Mouse (Mus musculus) limb, embryonic 11.5 days (tissue): ENCODE data around the gene Rtkn. TPM values are rescaled to one million over a fixed set of nuclear protein-coding genes. Genes with fewer than 3 reads are reported as not detected.
A peak's percentile ranks its signal among the peaks of the same experiment; 100 is the strongest.

Experiments
- ATAC-seq: fragments of 200-750 bp; cut with Nextera tagmentation; 2 replicates; pipeline ENCODE4 v1.8.0; 2017; ENCODE audit warnings: low read depth; ENCODE audit not compliant: insufficient number of reproducible peaks, low FRiP score, low TSS enrichment
- DNase-seq: peaks from one replicate; pipeline ENCODE4 v3.0.0-alpha.2; 2015; ENCODE audit warnings: low spot score
- H3K27ac ChIP-seq: fragments of 300-500 bp; sonication (generic); replicated peaks from 2 replicates; pipeline ENCODE4 v1.5.1; 2014; ENCODE audit warnings: low read depth, mild to moderate bottlenecking, low read length
- H3K27me3 ChIP-seq: fragments of 300-500 bp; sonication (generic); 2 replicates; pipeline ENCODE4 v1.6.1; 2014; ENCODE audit warnings: mild to moderate bottlenecking, low read length, mixed read lengths; ENCODE audit not compliant: control insufficient read depth, insufficient read depth
- H3K36me3 ChIP-seq: fragments of 300-500 bp; sonication (generic); 2 replicates; pipeline ENCODE4 v1.6.1; 2014; ENCODE audit warnings: mild to moderate bottlenecking, low read length, moderate library complexity, mixed read lengths; ENCODE audit not compliant: control insufficient read depth, insufficient read depth
- H3K4me1 ChIP-seq: fragments of 300-500 bp; sonication (generic); 2 replicates; pipeline ENCODE4 v1.6.1; 2014; ENCODE audit warnings: low read length, mixed read lengths; ENCODE audit not compliant: control insufficient read depth, insufficient read depth
- H3K4me2 ChIP-seq: fragments of 300-500 bp; sonication (generic); 2 replicates; pipeline ENCODE4 v1.6.1; 2014; ENCODE audit warnings: low read depth, mild to moderate bottlenecking, moderate library complexity; ENCODE audit not compliant: severe bottlenecking
- H3K4me3 ChIP-seq: fragments of 300-500 bp; sonication (generic); 2 replicates; pipeline ENCODE4 v1.5.1; 2014; ENCODE audit warnings: low read depth, low read length
- H3K9ac ChIP-seq: fragments of 300-500 bp; sonication (generic); 2 replicates; pipeline ENCODE4 v1.6.1; 2014; ENCODE audit warnings: mild to moderate bottlenecking, low read length
- H3K9me3 ChIP-seq: fragments of 300-500 bp; sonication (generic); 2 replicates; pipeline ENCODE4 v1.6.1; 2016; ENCODE audit warnings: low read length; ENCODE audit not compliant: control insufficient read depth
- WGBS: fragments of 180-500 bp; shearing (Covaris S2); extraction: QIAGEN DNeasy Blood & Tissue Kit; methylation state at CpG from one replicate; pipeline ENCODE4 v1.1.7; 2014; 5-methylcytosine and 5-hydroxymethylcytosine counted together
- polyA plus RNA-seq: library from polyadenylated mRNA; unstranded; fragments of >200 nt; fragmentation: Nextera tagmentation; extraction: Ambion mirVana; gene quantifications from 2 replicates; pipeline ENCODE4 v1.2.1, GENCODE M21; 2014

Gene Rtkn
- polyA plus RNA-seq, 1 experiment from 2014 or later = 30.5 TPM

GRCm38 (mm10) chr6:83132176-83132919 lies 2.9 kb upstream of the Rtkn start:
- Histone ChIP-seq H3K9ac (no peak overlapping the region), H3K4me3 (no peak overlapping the region), H3K27me3 (no peaks in the 10 kb centered on the region), H3K36me3 (no peaks in the 10 kb centered on the region), H3K27ac (no peak overlapping the region), H3K4me2 (no peak overlapping the region), H3K4me1 (peaks cover 8% of the 10 kb centered on the region), H3K9me3 (no peaks in the 10 kb centered on the region)
- ATAC-seq = no peak
- 91% methylated on average over 9 of the region's 9 CpGs for WGBS
- DNase-seq = no peak

- Histone ChIP-seq H3K4me3 (no peak overlapping the region), H3K4me2 (no peak overlapping the region), H3K36me3 (no peaks in the 10 kb centered on the region), H3K9me3 (no peaks in the 10 kb centered on the region), H3K4me1 (peaks cover 14% of the 10 kb centered on the region), H3K27ac (no peak overlapping the region), H3K9ac (no peak overlapping the region), H3K27me3 (no peaks in the 10 kb centered on the region)
- 84% methylated on average over 3 of the region's 3 CpGs for WGBS
- no peak for ATAC-seq
- DNase-seq = no peak
These were observed 1.0 kb upstream of the Rtkn start for GRCm38 (mm10) chr6:83134226-83134625.

DNA sequence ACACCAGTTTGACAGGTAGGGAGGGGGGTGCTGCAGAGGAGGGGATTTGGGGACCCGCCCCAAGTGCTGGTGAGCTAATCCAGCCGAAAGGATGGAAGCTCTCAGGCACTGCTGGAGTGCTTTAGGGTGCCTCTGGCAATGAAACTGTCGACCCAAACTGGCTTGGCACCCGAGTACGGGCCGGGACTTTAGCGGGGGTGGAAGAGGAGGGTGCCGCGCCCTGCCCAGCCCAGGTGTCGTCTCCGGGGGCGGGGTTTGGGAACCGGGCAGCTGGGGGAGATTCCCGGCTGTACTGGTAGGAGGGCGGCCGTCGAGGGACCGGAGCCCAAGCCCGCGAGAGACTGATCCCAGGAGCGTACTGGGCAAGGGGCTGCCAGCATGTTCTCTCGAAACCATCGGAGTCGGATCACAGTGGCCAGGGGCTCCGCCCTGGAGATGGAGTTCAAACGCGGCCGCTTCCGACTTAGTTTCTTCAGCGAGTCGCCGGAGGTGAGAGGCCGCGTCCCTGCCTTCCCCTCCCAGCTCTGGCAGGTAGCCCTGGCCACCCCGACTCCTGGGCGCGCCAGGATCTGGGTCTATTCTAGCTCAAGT lies 403 bp downstream of the Rtkn start:
- Histone ChIP-seq H3K4me1 (peaks cover 23% of the 10 kb centered on the region), H3K4me2 (peak overlapping the region; percentile 69), H3K4me3 (peak overlapping the region; percentile 47), H3K9ac (peak overlapping the region; percentile 90), H3K9me3 (no peaks in the 10 kb centered on the region), H3K27ac (peak overlapping the region; percentile 100; the same call in 1 of the 2 replicates), H3K27me3 (no peaks in the 10 kb centered on the region), H3K36me3 (no peaks in the 10 kb centered on the region)
- 2% methylated on average over 36 of the region's 37 CpGs for WGBS
- ATAC-seq = no peak
- peak; percentile 64 for DNase-seq

DNA sequence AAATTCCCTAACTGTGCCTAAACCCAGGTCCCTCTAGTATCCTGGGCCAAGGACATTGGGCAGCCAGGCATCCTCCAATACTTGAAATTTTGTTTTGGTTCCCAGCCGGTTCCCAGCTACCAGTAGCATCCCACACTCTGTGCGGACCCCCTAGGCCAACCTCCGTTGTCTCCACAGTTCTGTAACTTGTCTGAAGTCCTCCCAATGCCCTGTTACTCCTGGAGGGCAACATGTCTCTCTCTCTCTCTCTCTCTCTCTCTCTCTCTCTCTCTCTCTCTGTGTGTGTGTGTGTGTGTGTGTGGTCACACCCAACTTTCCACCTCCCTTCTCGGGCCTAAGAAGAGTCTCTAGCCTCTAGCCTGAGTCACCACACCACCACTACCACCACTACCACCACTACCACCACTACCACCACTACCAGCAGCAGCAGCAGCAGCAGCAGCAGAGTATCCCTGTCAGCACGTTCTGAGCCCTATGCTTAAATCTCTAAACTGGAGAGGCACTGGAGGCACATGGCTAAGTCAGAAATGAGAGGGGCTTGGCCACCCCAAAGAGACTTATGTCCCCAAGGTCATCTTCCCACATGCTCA lies 1.1 kb downstream of the Rtkn start:
- Histone ChIP-seq H3K4me3 (peak overlapping the region; percentile 47), H3K27me3 (no peaks in the 10 kb centered on the region), H3K27ac (peak overlapping the region; percentile 100), H3K4me1 (peaks cover 26% of the 10 kb centered on the region), H3K4me2 (peak overlapping the region; percentile 69), H3K9me3 (no peaks in the 10 kb centered on the region), H3K36me3 (no peaks in the 10 kb centered on the region), H3K9ac (peak overlapping the region; percentile 90)
- 12% methylated on average over 5 of the region's 5 CpGs for WGBS
- no peak for ATAC-seq
- DNase-seq = no peak

- DNase-seq = peak; percentile 88
- H3K9ac ChIP-seq = peak overlapping the region; percentile 90
- peaks cover 32% of the 10 kb centered on the region for H3K4me1 ChIP-seq
- ATAC-seq = peak; percentile 83
- no peaks in the 10 kb centered on the region for H3K9me3 ChIP-seq
- H3K36me3 ChIP-seq = no peaks in the 10 kb centered on the region
- under 1% methylated on average over 23 of the region's 26 CpGs for WGBS
- H3K27me3 ChIP-seq = no peaks in the 10 kb centered on the region
- peak overlapping the region; percentile 69 for H3K4me2 ChIP-seq
- H3K4me3 ChIP-seq = peak overlapping the region; percentile 47
- H3K27ac ChIP-seq = peak overlapping the region; percentile 100
These were observed 1.8 kb downstream of the Rtkn start for GRCm38 (mm10) chr6:83136881-83137575.

DNA sequence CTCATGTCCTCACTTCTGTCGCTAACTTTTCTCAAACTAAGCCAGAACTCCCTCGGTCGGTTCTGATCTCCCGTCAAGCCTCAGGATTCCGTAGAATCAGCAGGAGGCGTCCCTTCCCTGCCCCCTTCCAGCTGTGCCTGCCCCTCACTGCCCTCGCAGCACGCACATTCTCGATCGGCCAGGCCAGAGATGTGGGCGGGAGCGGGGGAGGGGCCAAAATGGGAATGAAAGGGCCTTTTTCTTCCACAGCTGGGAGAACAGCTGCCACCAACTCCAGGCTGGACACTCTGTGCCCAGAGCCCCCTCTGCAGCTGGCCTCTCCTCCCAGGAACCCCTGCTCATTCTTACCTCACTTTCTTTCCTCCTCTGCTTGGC lies 2.3 kb downstream of the Rtkn start:
- Histone ChIP-seq H3K9me3 (no peaks in the 10 kb centered on the region), H3K4me3 (peak overlapping the region; percentile 47), H3K27me3 (no peaks in the 10 kb centered on the region), H3K4me1 (peaks cover 37% of the 10 kb centered on the region), H3K36me3 (no peaks in the 10 kb centered on the region), H3K27ac (peak overlapping the region; percentile 100), H3K4me2 (peak overlapping the region; percentile 69), H3K9ac (peak overlapping the region; percentile 90)
- DNase-seq (peak; percentile 97), ATAC-seq (peak; percentile 80)
- 0% methylated on average over 12 of the region's 12 CpGs for WGBS

DNA sequence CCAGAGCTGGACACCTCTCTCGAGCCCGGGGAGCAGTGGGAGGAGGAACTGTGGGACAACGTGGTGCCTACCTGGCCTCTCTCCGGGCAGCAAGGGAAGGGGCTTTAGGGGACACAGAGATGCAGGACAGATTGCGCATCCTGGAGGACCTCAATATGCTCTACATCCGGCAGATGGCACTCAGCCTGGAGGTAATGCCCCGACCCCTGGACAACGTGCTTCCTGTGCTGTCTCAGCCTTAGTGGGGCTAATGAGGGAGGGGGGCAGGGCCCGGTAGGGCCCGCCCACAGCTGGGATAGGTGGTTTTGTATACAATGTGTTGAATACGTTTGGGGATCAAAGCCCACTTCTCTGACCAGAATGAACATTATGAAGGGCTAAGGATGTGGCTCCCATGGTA lies 2.8 kb downstream of the Rtkn start:
- WGBS = under 1% methylated on average over 11 of the region's 11 CpGs
- Histone ChIP-seq H3K36me3 (no peaks in the 10 kb centered on the region), H3K9me3 (no peaks in the 10 kb centered on the region), H3K4me3 (peak overlapping the region; percentile 47), H3K4me2 (peak overlapping the region; percentile 69), H3K27ac (peak overlapping the region; percentile 100), H3K9ac (peak overlapping the region; percentile 63), H3K27me3 (no peaks in the 10 kb centered on the region), H3K4me1 (peaks cover 41% of the 10 kb centered on the region)
- peak; percentile 51 for ATAC-seq
- no peak for DNase-seq

GRCm38 (mm10) chr6:83140044-83140443 lies 4.8 kb downstream of the Rtkn start:
- 95% methylated on average over 8 of the region's 8 CpGs for WGBS
- Histone ChIP-seq H3K36me3 (no peaks in the 10 kb centered on the region), H3K9ac (no peak overlapping the region), H3K27me3 (no peaks in the 10 kb centered on the region), H3K9me3 (no peaks in the 10 kb centered on the region), H3K4me2 (no peak overlapping the region), H3K27ac (no peak overlapping the region), H3K4me3 (no peak overlapping the region), H3K4me1 (peaks cover 42% of the 10 kb centered on the region)
- ATAC-seq (no peak), DNase-seq (no peak)
